Comparison of ENCODE assay signal across 9 mouse cellular contexts in genomic region chr5:128809406-128809805, GRCm38 (mm10).
A peak's percentile ranks its signal among the peaks of the same experiment; 100 is the strongest.
DNase-seq lines count a peak whose midpoint lies in the region; ATAC-seq and TF ChIP-seq lines count a peak whose summit lies in the region.
"Had no signal": no experiment of that assay in that cellular context is flagged by ENCODE, and none has a peak within 500 bp of the region (broad histone marks: within the 10 kb centered on the region; RNA-seq: fewer than 3 reads in every experiment).

No protein-coding gene starts in this region.

- TF ChIP-seq POLR2A in heart, adult 2 months (IDR thresholded peaks at IDR 0.05; ENCODE audit: insufficient read depth, low read depth, low read length) = no peak

- no peak overlapping the region for H3K9ac ChIP-seq in heart, adult 2 months (ENCODE audit: low read depth, low read length)
- no peak overlapping the region for H3K9ac ChIP-seq in heart, embryonic 12.5 days
- H3K9ac ChIP-seq: limb, embryonic 15.5 days had no signal

- 48% methylated on average over 5 of the region's 5 CpGs for WGBS in heart, adult 2 months
- 50% methylated on average over 5 of the region's 5 CpGs for WGBS in heart, embryonic 12.5 days
- WGBS in forebrain, embryonic 10.5 days = 56% methylated on average over 5 of the region's 5 CpGs
- WGBS in heart, embryonic 10.5 days = 49% methylated on average over 5 of the region's 5 CpGs

- no peak for TF ChIP-seq EP300 in heart, adult 2 months (IDR thresholded peaks at IDR 0.05; ENCODE audit: insufficient read depth, low read depth, low read length)

- TF ChIP-seq CTCF in heart, adult 2 months (IDR thresholded peaks at IDR 0.05) = peak; percentile 53

- intact Hi-C loops in heart, adult 2 months (cut with DNase I) = no loop called here

- H3K79me2 ChIP-seq in heart, adult 2 months (replicated peaks; ENCODE audit: control insufficient read depth, insufficient read depth, low read length) = no peaks in the 10 kb centered on the region

- H3K36me3 ChIP-seq in heart, adult 2 months (ENCODE audit: control insufficient read depth, insufficient read depth, low read length) = no peaks in the 10 kb centered on the region
- H3K36me3 ChIP-seq in heart, embryonic 12.5 days = no peaks in the 10 kb centered on the region
- no peaks in the 10 kb centered on the region for H3K36me3 ChIP-seq in forebrain, embryonic 10.5 days (replicated peaks)
- H3K36me3 ChIP-seq in heart, embryonic 10.5 days = no peaks in the 10 kb centered on the region
- H3K36me3 ChIP-seq: limb, embryonic 15.5 days had no signal

- H3K4me3 ChIP-seq in heart, adult 2 months = no peak overlapping the region
- no peak overlapping the region for H3K4me3 ChIP-seq in heart, embryonic 12.5 days
- H3K4me3 ChIP-seq in forebrain, embryonic 10.5 days = no peak overlapping the region
- no peak overlapping the region for H3K4me3 ChIP-seq in heart, embryonic 10.5 days
- H3K4me3 ChIP-seq: limb, embryonic 15.5 days had no signal

- ATAC-seq in heart, embryonic 12.5 days (ENCODE audit: insufficient number of reproducible peaks, low FRiP score) = no peak

- no peak overlapping the region for H3K4me2 ChIP-seq in heart, embryonic 12.5 days
- H3K4me2 ChIP-seq: limb, embryonic 15.5 days had no signal

- no peaks in the 10 kb centered on the region for H3K27me3 ChIP-seq in heart, adult 2 months (ENCODE audit: control insufficient read depth, insufficient read depth, low read length)
- peaks cover 14% of the 10 kb centered on the region; the same call in 1 of the 2 replicates for H3K27me3 ChIP-seq in heart, embryonic 12.5 days (replicated peaks)
- peaks cover 15% of the 10 kb centered on the region for H3K27me3 ChIP-seq in forebrain, embryonic 10.5 days (ENCODE audit: poor library complexity, severe bottlenecking)
- H3K27me3 ChIP-seq in heart, embryonic 10.5 days (ENCODE audit: insufficient read depth, poor library complexity, severe bottlenecking) = 0 out of 2 replicates have a peak, but pooled peaks cover 4% of the 10 kb centered on the region
- H3K27me3 ChIP-seq: limb, embryonic 15.5 days had no signal

- DNase-seq in heart, adult 2 months = no peak
- peak; percentile 52 for DNase-seq in right cerebral cortex, postnatal 4 days
- DNase-seq in right cerebral cortex, postnatal 25 days = no peak
- peak; percentile 50 for DNase-seq in forebrain, embryonic 10.5 days (ENCODE audit: extremely low spot score, low spot score)
- peak; percentile 55 for DNase-seq in neural tube, embryonic 10.5 days (ENCODE audit: extremely low spot score, low spot score)
- DNase-seq in gastrocnemius, postnatal 25 days = no peak
- no peak for DNase-seq in heart, embryonic 10.5 days (ENCODE audit: low spot score)

- no peaks in the 10 kb centered on the region for H3K9me3 ChIP-seq in heart, embryonic 12.5 days (replicated peaks)
- 0 out of 2 replicates have a peak, but pooled peaks cover 5% of the 10 kb centered on the region for H3K9me3 ChIP-seq in forebrain, embryonic 10.5 days
- H3K9me3 ChIP-seq in heart, embryonic 10.5 days = no peaks in the 10 kb centered on the region
- H3K9me3 ChIP-seq: limb, embryonic 15.5 days had no signal

- H3K27ac ChIP-seq in heart, adult 2 months = no peak overlapping the region
- no peak overlapping the region for H3K27ac ChIP-seq in heart, embryonic 12.5 days (ENCODE audit: poor library complexity, severe bottlenecking)
- 0 out of 2 replicates have a peak overlapping the region, but pooled peaks have one; percentile 1 for H3K27ac ChIP-seq in forebrain, embryonic 10.5 days
- no peak overlapping the region for H3K27ac ChIP-seq in heart, embryonic 10.5 days
- H3K27ac ChIP-seq: limb, embryonic 15.5 days had no signal

- H3K4me1 ChIP-seq in heart, adult 2 months (ENCODE audit: control insufficient read depth, insufficient read depth, low read length) = no peaks in the 10 kb centered on the region
- peaks cover 9% of the 10 kb centered on the region for H3K4me1 ChIP-seq in heart, embryonic 12.5 days (replicated peaks)
- peaks cover 19% of the 10 kb centered on the region for H3K4me1 ChIP-seq in forebrain, embryonic 10.5 days
- peaks cover 8% of the 10 kb centered on the region for H3K4me1 ChIP-seq in heart, embryonic 10.5 days
- H3K4me1 ChIP-seq: limb, embryonic 15.5 days had no signal

Comparison
In these comparisons a context has a peak if more than half of its experiments do, and no peak if none do; other contexts are left out.
1. DNase-seq: peak in right cerebral cortex, postnatal 4 days (single experiment), forebrain, embryonic 10.5 days (single experiment) and neural tube, embryonic 10.5 days (single experiment); none in heart, adult 2 months (0 of 2), right cerebral cortex, postnatal 25 days (single experiment), gastrocnemius, postnatal 25 days (single experiment) and heart, embryonic 10.5 days (single experiment).